Mouse (Mus musculus) G1E (cell line): ENCODE results near the gene Thsd7a. TPM values are rescaled to one million over a fixed set of nuclear protein-coding genes. Genes with fewer than 3 reads are reported as not detected.

Experiments
- ATAC-seq: 2 replicates; pipeline ENCODE4 v1.8.0; 2016; ENCODE audit warnings: mild to moderate bottlenecking; ENCODE audit not compliant: insufficient number of reproducible peaks, poor library complexity, low FRiP score, severe bottlenecking; ENCODE audit errors: extremely low read depth
- DNase-seq: peaks from one replicate; pipeline ENCODE4 v3.0.0; 2012; ENCODE audit warnings: low spot score
- H3K27me3 ChIP-seq: 2 replicates; pipeline ENCODE4 v1.6.1; 2012; ENCODE audit warnings: mild to moderate bottlenecking, low read length, inconsistent platforms; ENCODE audit not compliant: insufficient read depth
- H3K36me3 ChIP-seq: replicated peaks from 2 replicates; pipeline ENCODE3; 2012; ENCODE audit warnings: mild to moderate bottlenecking, inconsistent platforms
- H3K4me1 ChIP-seq: 2 replicates; pipeline ENCODE4 v1.6.1; 2012; ENCODE audit warnings: low read depth, low read length, inconsistent platforms, mixed read lengths; ENCODE audit not compliant: insufficient read depth
- H3K4me3 ChIP-seq: 2 replicates; pipeline ENCODE4 v1.5.1; 2012; ENCODE audit warnings: low read depth, mild to moderate bottlenecking, inconsistent platforms, low read length, moderate library complexity, mixed read lengths
- H3K9me3 ChIP-seq: replicated peaks from 2 replicates; pipeline ENCODE4 v1.6.1; 2012; ENCODE audit warnings: inconsistent platforms
- CTCF ChIP-seq: IDR thresholded peaks from 2 replicates; pipeline ENCODE4 v1.5.1; 2012; ENCODE audit warnings: low read depth, low read length, inconsistent platforms, mixed read lengths
- GATA1 ChIP-seq: IDR thresholded peaks from 2 replicates; pipeline ENCODE4 v1.6.1; 2012; ENCODE audit warnings: borderline replicate concordance, low read length, inconsistent platforms, mixed read lengths
- GATA2 ChIP-seq: IDR thresholded peaks from 2 replicates; pipeline ENCODE4 v1.6.1; 2012; ENCODE audit warnings: low read depth, low read length, inconsistent platforms, borderline replicate concordance
- POLR2AphosphoS5 ChIP-seq: IDR thresholded peaks from 2 replicates; pipeline ENCODE4 v1.6.1; 2012; ENCODE audit warnings: low read depth, low read length, inconsistent platforms; ENCODE audit not compliant: insufficient replicate concordance
- TAL1 ChIP-seq: conservative IDR thresholded peaks from 2 replicates; pipeline ENCODE4 v1.6.1; 2012; ENCODE audit warnings: low read depth, low read length, inconsistent platforms, mixed read lengths
- polyA plus RNA-seq: library from polyadenylated mRNA; stranded (reverse); fragments of >175 nt; gene quantifications from 2 replicates; pipeline ENCODE4 v1.2.3, GENCODE M21; 2012
- total RNA-seq, 2 experiments: library from RNA; stranded (forward) in 1 of 2; stranded (reverse) in 1 of 2; fragments of 200-1000 nt in 1 of 2; fragments of >200 nt in 1 of 2; fragmentation: Nextera tagmentation in 1 of 2; gene quantifications; 2 replicates each; pipeline ENCODE4 v1.2.3; 2014 to 2017

The Thsd7a gene
- total and polyA plus RNA-seq, 3 experiments = 0.10 to 0.11 TPM; not detected in 1

DNA sequence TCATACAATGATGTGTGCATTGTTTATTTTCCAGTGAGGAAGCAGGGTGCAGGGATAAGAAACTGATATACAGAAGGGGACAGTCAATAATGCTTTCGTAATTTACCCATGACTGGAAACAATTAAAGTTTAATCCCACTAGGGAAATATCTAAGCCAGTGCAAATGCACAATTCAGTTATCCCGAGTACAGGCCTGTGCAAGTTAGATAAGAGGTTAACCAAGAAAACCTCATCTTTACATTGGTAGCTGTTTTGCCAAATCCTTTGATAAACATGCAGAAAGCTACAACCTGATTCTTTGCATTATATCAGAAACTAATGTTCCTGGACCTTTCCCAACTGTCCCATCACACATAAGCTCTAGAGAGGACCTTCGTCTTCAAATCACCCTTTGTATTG is 46.3 kb downstream of the Thsd7a start:
- ATAC-seq = no peak
- no peaks in the 10 kb centered on the region for H3K36me3 ChIP-seq
- H3K4me3 ChIP-seq = no peak overlapping the region
- 0 out of 2 replicates have a peak, but pooled peaks cover 4% of the 10 kb centered on the region for H3K9me3 ChIP-seq
- DNase-seq = no peak
- H3K27me3 ChIP-seq = no peaks in the 10 kb centered on the region
- TF ChIP-seq TAL1 (peak; percentile 60), GATA2 (no peak)
- peaks cover 10% of the 10 kb centered on the region; the same call in 1 of the 2 replicates for H3K4me1 ChIP-seq

DNA sequence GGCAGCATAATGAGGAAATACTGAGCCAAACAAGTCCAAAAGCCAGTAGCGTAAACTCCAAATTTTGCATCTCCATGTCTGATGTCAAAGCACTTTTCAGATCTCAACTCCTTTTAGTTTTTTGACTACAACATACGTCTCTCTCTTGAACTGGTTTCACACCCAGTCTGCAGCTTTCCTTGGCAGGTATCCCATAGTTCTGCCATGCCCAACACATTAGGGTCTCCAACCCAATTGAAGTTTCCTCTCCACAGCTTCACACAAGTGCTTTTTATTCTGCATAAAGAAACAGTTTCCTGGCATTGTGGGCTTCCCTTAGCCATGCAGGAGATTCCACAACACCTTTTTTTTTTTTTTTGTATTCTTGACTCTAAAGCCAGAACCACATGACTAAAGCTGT is 50.1 kb downstream of the Thsd7a start:
- Histone ChIP-seq H3K4me1 (peaks cover 6% of the 10 kb centered on the region; the same call in 1 of the 2 replicates), H3K27me3 (no peaks in the 10 kb centered on the region), H3K4me3 (no peak overlapping the region), H3K9me3 (no peaks in the 10 kb centered on the region), H3K36me3 (no peaks in the 10 kb centered on the region)
- no peak for DNase-seq
- no peak for ATAC-seq
- TF ChIP-seq TAL1 (no peak), GATA1 (no peak), POLR2AphosphoS5 (no peak), GATA2 (no peak), CTCF (no peak)

DNA sequence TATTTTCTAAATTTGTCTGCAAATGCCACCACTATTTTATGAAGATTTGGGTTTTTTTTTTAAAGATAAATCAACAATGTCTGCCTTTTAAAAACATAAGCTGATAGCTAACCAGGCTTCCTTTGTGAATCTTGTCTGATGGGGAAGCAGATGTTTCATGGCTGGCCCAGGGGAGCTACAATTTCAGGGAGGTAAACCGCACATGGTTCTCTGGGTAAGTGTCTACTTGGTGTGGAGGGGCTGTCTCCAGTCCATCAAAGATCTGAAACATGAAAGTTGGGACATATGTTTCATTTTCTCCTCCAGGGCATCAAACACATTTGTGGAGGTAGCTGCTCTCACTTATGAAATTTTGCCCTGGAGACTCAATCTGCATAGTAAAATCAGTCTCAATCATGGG is 55.5 kb downstream of the Thsd7a start:
- ATAC-seq (no peak), DNase-seq (no peak)
- no peak for TF ChIP-seq POLR2AphosphoS5
- TF ChIP-seq TAL1 = no peak
- TF ChIP-seq GATA1 = no peak
- TF ChIP-seq CTCF = no peak
- no peak for TF ChIP-seq GATA2
- Histone ChIP-seq H3K4me1 (0 out of 2 replicates have a peak, but pooled peaks cover 2% of the 10 kb centered on the region), H3K36me3 (no peaks in the 10 kb centered on the region), H3K9me3 (no peaks in the 10 kb centered on the region), H3K27me3 (no peaks in the 10 kb centered on the region), H3K4me3 (no peak overlapping the region)

DNA sequence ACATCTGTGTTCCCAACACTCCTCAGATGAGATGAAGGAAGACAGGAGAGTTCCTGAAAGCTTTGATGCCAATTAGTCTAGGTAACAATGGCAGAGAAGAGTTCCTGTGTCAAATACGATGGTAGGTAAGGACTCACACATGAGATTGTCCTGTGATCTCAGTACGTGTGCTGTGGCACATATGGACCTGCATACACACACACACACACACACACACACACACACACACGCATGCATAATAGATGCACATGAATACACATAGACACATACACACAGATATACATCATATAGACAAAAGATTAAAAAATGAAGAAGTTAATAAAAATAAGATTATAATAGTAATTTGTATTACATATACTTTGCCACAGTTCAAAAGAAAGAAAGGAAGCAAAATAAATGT is 56.0 kb downstream of the Thsd7a start:
- Histone ChIP-seq H3K36me3 (no peaks in the 10 kb centered on the region), H3K4me1 (0 out of 2 replicates have a peak, but pooled peaks cover 2% of the 10 kb centered on the region), H3K4me3 (no peak overlapping the region), H3K27me3 (no peaks in the 10 kb centered on the region), H3K9me3 (no peaks in the 10 kb centered on the region)
- no peak for TF ChIP-seq GATA2
- DNase-seq = no peak
- no peak for ATAC-seq

DNA sequence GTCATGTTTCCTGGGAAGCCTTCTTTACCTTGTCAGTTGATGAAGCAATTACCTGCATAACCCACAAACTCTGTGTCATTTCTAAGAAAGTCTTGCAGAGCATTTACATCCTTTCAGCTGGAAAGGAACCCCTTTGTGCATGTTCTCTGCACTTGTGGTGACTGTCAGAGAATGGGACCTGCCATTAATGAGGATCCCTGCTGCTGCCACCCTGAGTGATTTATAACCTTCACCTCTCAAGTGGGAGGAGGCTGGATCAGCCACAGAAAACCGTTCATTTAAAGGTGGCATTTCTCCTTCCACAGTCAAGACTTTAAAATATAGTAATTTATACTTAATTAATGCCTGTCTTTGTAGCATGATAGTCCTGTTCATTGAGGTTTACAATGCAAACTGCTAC is 99.6 kb downstream of the Thsd7a start:
- no peaks in the 10 kb centered on the region for H3K36me3 ChIP-seq
- ATAC-seq (no peak), DNase-seq (no peak)
- no peaks in the 10 kb centered on the region for H3K27me3 ChIP-seq
- no peaks in the 10 kb centered on the region for H3K4me1 ChIP-seq
- no peak overlapping the region for H3K4me3 ChIP-seq
- TF ChIP-seq TAL1 = no peak
- TF ChIP-seq GATA2 = no peak
- TF ChIP-seq POLR2AphosphoS5 = no peak
- no peak for TF ChIP-seq CTCF
- no peak for TF ChIP-seq GATA1
- H3K9me3 ChIP-seq = no peaks in the 10 kb centered on the region

DNA sequence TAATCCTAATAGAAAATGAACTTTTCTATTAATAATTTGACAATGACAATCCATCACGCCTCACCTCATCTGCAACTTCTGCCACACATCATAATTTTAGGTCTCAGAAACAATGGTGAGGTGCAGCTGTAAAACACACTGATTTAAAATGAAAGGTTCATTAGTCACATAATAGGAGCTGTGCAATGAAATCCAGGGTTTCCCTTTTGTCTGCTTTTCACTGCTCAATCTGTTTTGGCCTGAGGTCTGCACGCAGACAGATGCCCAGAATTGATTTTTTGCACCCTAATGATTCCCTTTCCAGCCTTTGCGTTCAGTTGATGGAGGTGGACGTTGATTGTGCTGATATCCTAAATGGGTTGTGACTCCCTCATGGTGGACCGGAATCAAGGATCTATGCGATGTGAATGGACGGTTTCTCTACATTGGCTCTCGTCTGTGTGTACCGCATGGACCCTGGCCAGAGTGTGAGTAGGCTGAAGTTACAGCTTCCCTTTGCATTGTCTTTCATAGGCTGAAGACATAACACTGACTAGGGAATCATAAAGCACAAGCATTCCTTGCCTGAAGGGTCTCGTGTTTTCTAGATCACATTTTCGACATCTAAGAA is 120.5 kb downstream of the Thsd7a start:
- no peak for TF ChIP-seq TAL1

DNA sequence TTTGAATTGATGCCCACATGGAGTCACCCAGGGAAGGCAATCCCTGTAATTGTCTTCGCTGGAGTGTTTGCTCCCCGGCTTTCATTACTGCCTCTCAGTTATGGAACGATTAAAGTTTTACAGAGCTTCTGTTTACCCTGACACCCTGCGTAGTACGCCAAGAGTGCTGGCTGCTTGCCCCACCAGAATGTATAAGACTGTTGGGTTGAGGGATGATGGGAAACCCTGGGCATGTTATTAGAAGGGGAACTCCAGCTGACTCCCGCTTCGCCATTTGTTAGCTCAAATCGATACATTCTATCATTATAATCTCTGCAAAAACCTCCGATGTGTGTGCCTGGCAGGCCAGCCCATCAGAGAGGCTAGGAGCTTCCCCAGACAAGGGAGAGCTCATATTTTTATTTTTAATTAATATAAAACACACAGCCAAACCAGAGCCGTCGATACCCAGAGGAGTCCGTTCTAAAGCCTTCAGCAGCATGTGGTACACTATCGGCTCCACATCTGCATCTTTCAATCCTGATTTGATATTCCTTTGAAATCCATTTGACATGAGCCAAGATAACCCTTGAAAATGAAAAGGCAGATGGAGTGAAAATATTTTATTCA is 142.5 kb downstream of the Thsd7a start:
- H3K4me3 ChIP-seq = no peak overlapping the region
- no peaks in the 10 kb centered on the region for H3K4me1 ChIP-seq
- no peak for ATAC-seq
- H3K9me3 ChIP-seq = no peaks in the 10 kb centered on the region
- no peaks in the 10 kb centered on the region for H3K27me3 ChIP-seq
- no peak for DNase-seq
- no peak for TF ChIP-seq GATA2
- no peak for TF ChIP-seq CTCF
- no peak for TF ChIP-seq GATA1
- no peak for TF ChIP-seq POLR2AphosphoS5
- TF ChIP-seq TAL1 = no peak
- H3K36me3 ChIP-seq = no peaks in the 10 kb centered on the region

More for the DNA sequence above, 120.5 kb downstream of the Thsd7a start:
- Histone ChIP-seq H3K27me3 (no peaks in the 10 kb centered on the region), H3K4me3 (no peak overlapping the region), H3K9me3 (no peaks in the 10 kb centered on the region), H3K4me1 (no peaks in the 10 kb centered on the region), H3K36me3 (no peaks in the 10 kb centered on the region)
- DNase-seq = no peak
- ATAC-seq = no peak
